In the genomic region with DNA sequence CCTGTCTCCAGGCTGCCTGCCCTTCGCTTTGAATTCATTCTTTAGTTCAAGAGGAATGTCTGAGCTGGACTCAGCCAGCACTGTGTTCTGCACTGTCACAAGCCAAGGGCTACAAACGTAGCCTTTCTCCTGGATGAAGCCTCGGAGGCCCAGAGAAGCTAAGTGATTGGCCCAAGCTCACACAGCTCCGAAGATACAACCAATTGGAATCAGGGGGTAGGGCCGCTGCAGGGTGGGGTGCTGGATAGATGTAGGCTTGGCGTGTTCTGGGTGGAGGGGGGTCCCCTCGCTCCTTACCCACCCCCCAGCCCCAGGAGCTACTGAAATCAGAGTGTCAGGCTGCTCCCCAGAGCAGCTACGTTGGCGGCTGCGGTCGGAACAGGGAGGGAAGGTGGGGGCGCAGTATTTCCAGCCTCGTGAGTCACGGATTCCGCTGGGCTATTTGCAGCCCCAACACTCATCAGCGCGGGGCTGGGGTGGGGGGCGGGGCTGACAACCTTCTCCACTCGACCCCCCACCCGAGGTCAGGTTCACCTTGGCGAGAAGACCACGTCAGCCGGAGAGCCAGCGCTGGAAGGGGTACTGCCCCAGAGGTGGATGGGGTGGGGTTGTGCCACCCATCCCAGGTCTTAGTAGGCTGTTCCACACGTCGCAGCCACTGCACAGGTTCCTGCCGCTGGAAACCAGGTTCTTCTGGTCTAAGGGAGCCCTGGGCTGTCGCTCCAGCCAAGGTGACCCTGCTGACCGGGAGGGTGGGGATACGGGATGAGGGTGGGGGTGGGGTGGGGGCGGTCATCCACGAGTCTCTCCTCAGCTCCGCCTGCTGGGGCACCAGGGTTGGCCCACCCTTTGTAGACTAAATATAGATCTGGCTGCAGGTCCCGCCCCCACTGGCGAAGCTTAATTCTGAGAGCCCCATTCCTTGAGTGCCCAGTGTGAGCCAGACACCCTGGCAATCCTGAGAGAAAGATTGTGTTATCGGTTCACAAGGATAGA, we compare ENCODE assay signal across 9 mouse cellular contexts. TPM values are rescaled to one million over a fixed set of nuclear protein-coding genes. Genes with fewer than 3 reads are reported as not detected.
DNase-seq lines count a peak whose midpoint lies in the region; ATAC-seq and TF ChIP-seq lines count a peak whose summit lies in the region.
"Had no signal": no experiment of that assay in that cellular context is flagged by ENCODE, and none has a peak within 500 bp of the region (broad histone marks: within the 10 kb centered on the region; RNA-seq: fewer than 3 reads in every experiment).

No protein-coding gene starts in this region.

- H3K9me3 ChIP-seq in hindbrain, embryonic 14.5 days (ENCODE audit: control insufficient read depth, low read length), result no peaks in the 10 kb centered on the region
- H3K9me3 ChIP-seq in lung, postnatal 0 days (ENCODE audit: low read length), result no peaks in the 10 kb centered on the region

- no peaks in the 10 kb centered on the region for H3K36me3 ChIP-seq in hindbrain, embryonic 14.5 days (replicated peaks; ENCODE audit: control insufficient read depth, insufficient read depth)
- H3K36me3 ChIP-seq in lung, postnatal 0 days (ENCODE audit: insufficient read depth, low read length), result no peaks in the 10 kb centered on the region

- peak; percentile 90 for ATAC-seq in hindbrain, embryonic 14.5 days (ENCODE audit: low FRiP score)
- ATAC-seq in lung, postnatal 0 days, result peak; percentile 68

- H3K27ac ChIP-seq in hindbrain, embryonic 14.5 days, result peak overlapping the region; percentile 28; the same call in 1 of the 2 replicates
- H3K27ac ChIP-seq in lung, postnatal 0 days (ENCODE audit: low read length), result peak overlapping the region; percentile 29; the same call in 1 of the 2 replicates

- H3K27me3 ChIP-seq in hindbrain, embryonic 14.5 days (ENCODE audit: control insufficient read depth, insufficient read depth, low read length), result no peaks in the 10 kb centered on the region
- no peaks in the 10 kb centered on the region for H3K27me3 ChIP-seq in lung, postnatal 0 days (replicated peaks; ENCODE audit: insufficient read depth, low read length)

- WGBS in hindbrain, embryonic 14.5 days, result 4% methylated on average over 36 of the region's 36 CpGs
- WGBS in lung, postnatal 0 days, result 3% methylated on average over 29 of the region's 36 CpGs

- TF ChIP-seq EP300 in lung, postnatal 0 days (IDR thresholded peaks at IDR 0.05), result no peak

- H3K4me3 ChIP-seq in hindbrain, embryonic 14.5 days (replicated peaks; ENCODE audit: low read length), result peak overlapping the region; percentile 43
- H3K4me3 ChIP-seq in lung, postnatal 0 days (ENCODE audit: low read depth, low read length), result peak overlapping the region; percentile 32

- DNase-seq in Muller cell, postnatal 12 days (ENCODE audit: inconsistent ontology term), result peak; percentile 90
- DNase-seq in cerebellum, adult 8-10 months, result peak; percentile 40
- DNase-seq in frontal cortex, postnatal 10 days (ENCODE audit: low spot score in 2 of 2), result peak; percentile 71 to 78
- DNase-seq in hindbrain, embryonic 14.5 days (ENCODE audit: low spot score), result peak; percentile 66
- DNase-seq in layer of hippocampus, postnatal 14 days (ENCODE audit: low spot score in 2 of 2), result peak; percentile 53 to 71
- peak; percentile 69 for DNase-seq in lung, postnatal 0 days (ENCODE audit: low spot score)
- peak; percentile 88 to 92 for DNase-seq in right cerebral cortex, postnatal 10 days (ENCODE audit: low spot score in 2 of 2)
- DNase-seq in urinary bladder, postnatal 36 days (ENCODE audit: low spot score in 2 of 2), result no peak

- peak overlapping the region; percentile 60 for H3K9ac ChIP-seq in hindbrain, embryonic 14.5 days
- no peak overlapping the region; the same call in 1 of the 2 replicates for H3K9ac ChIP-seq in lung, postnatal 0 days (replicated peaks; ENCODE audit: low read depth)

- TF ChIP-seq CTCF in lung, postnatal 0 days (IDR thresholded peaks at IDR 0.05), result no peak; the same call in 1 of the 2 replicates

- no peaks in the 10 kb centered on the region; the same call in 1 of the 2 replicates for H3K4me1 ChIP-seq in hindbrain, embryonic 14.5 days (replicated peaks; ENCODE audit: control insufficient read depth, insufficient read depth, low read length)
- H3K4me1 ChIP-seq in lung, postnatal 0 days (ENCODE audit: insufficient read depth, low read depth, low read length), result peaks cover 5% of the 10 kb centered on the region

- peak overlapping the region; percentile 86 for H3K4me2 ChIP-seq in hindbrain, embryonic 14.5 days (replicated peaks)
- H3K4me2 ChIP-seq in lung, postnatal 0 days (replicated peaks; ENCODE audit: low read depth, low read length), result peak overlapping the region; percentile 60

RNA-seq across cellular contexts. Expression of a gene that starts 5.2 kb away (rescaled TPM):
- polyA plus RNA-seq in hindbrain, embryonic 14.5 days (2014; fragmentation: Nextera tagmentation; extraction: Ambion mirVana), result 0.16 TPM in 1 of 2 replicates, not detected in the other
- under 1 TPM in 1 of 2 experiments, not detected in 1; 0.23 TPM for total RNA-seq in layer of hippocampus, postnatal 14 days (2021)
- 1.9 and 2.3 TPM in 2 replicates for polyA plus RNA-seq in lung, postnatal 0 days (2015; fragmentation: Nextera tagmentation; extraction: Ambion mirVana)

RNA-seq across cellular contexts. Expression of a gene that starts 10.0 kb away (rescaled TPM):
- polyA plus RNA-seq in hindbrain, embryonic 14.5 days (2014; fragmentation: Nextera tagmentation; extraction: Ambion mirVana), result not detected in 2 replicates
- not detected for total RNA-seq in layer of hippocampus, postnatal 14 days (2021)
- polyA plus RNA-seq in lung, postnatal 0 days (2015; fragmentation: Nextera tagmentation; extraction: Ambion mirVana), result not detected in 2 replicates
- polyA plus RNA-seq: large intestine, adult 2 months had no signal

RNA-seq across cellular contexts. Expression of a gene that starts 10.1 kb away (rescaled TPM):
- 0.29 TPM in 1 of 2 replicates, not detected in the other for polyA plus RNA-seq in hindbrain, embryonic 14.5 days (2014; fragmentation: Nextera tagmentation; extraction: Ambion mirVana)
- 1 to 10 TPM; 4.0 to 4.4 TPM for total RNA-seq in layer of hippocampus, postnatal 14 days (2021)
- polyA plus RNA-seq in lung, postnatal 0 days (2015; fragmentation: Nextera tagmentation; extraction: Ambion mirVana), result not detected in 2 replicates

RNA-seq across cellular contexts. Expression of a gene that starts 18.7 kb away (rescaled TPM):
- 29.5 and 30.7 TPM in 2 replicates for polyA plus RNA-seq in hindbrain, embryonic 14.5 days (2014; fragmentation: Nextera tagmentation; extraction: Ambion mirVana)
- 10 to 100 TPM; 29.3 to 29.8 TPM for total RNA-seq in layer of hippocampus, postnatal 14 days (2021)
- polyA plus RNA-seq in lung, postnatal 0 days (2015; fragmentation: Nextera tagmentation; extraction: Ambion mirVana), result 14.1 and 14.3 TPM in 2 replicates

RNA-seq across cellular contexts. Expression of a gene that starts 27.3 kb away (rescaled TPM):
- 0.20 and 0.56 TPM in 2 replicates for polyA plus RNA-seq in hindbrain, embryonic 14.5 days (2014; fragmentation: Nextera tagmentation; extraction: Ambion mirVana)
- under 1 TPM in 1 of 2 experiments, not detected in 1; 0.55 TPM for total RNA-seq in layer of hippocampus, postnatal 14 days (2021)
- 0.07 and 0.11 TPM in 2 replicates for polyA plus RNA-seq in lung, postnatal 0 days (2015; fragmentation: Nextera tagmentation; extraction: Ambion mirVana)
- polyA plus RNA-seq: large intestine, adult 2 months had no signal

Comparison
In these comparisons a context has a peak if more than half of its experiments do, and no peak if none do; other contexts are left out.
1. DNase-seq: peak in Muller cell, postnatal 12 days (single experiment), cerebellum, adult 8-10 months (single experiment), frontal cortex, postnatal 10 days (2 of 2), hindbrain, embryonic 14.5 days (single experiment), layer of hippocampus, postnatal 14 days (2 of 2), lung, postnatal 0 days (single experiment) and right cerebral cortex, postnatal 10 days (2 of 2); none in urinary bladder, postnatal 36 days (0 of 2).